9 mouse cellular contexts compared by ENCODE assay signal in genomic region chr11:34010133-34010858, GRCm38 (mm10). TPM values are rescaled to one million over a fixed set of nuclear protein-coding genes. Genes with fewer than 3 reads are reported as not detected.
A peak's percentile ranks its signal among the peaks of the same experiment; 100 is the strongest.
DNase-seq lines count a peak whose midpoint lies in the region; ATAC-seq and TF ChIP-seq lines count a peak whose summit lies in the region.
"Had no signal": no experiment of that assay in that cellular context is flagged by ENCODE, and none has a peak within 500 bp of the region (broad histone marks: within the 10 kb centered on the region; RNA-seq: fewer than 3 reads in every experiment).

No protein-coding gene starts in this region.

- H3K36me3 ChIP-seq in liver, adult 2 months (ENCODE audit: control insufficient read depth, insufficient read depth, low read length): no peaks in the 10 kb centered on the region
- H3K36me3 ChIP-seq in heart, embryonic 16.5 days (ENCODE audit: control insufficient read depth, insufficient read depth): no peaks in the 10 kb centered on the region
- no peaks in the 10 kb centered on the region for H3K36me3 ChIP-seq in kidney, embryonic 14.5 days (ENCODE audit: control insufficient read depth, insufficient read depth, low read length)

- no peak for TF ChIP-seq CTCF in liver, adult 2 months (IDR thresholded peaks at IDR 0.05; ENCODE audit: low read depth, low read length)

- H3K79me2 ChIP-seq in liver, adult 2 months (ENCODE audit: control insufficient read depth, insufficient read depth, low read length): no peaks in the 10 kb centered on the region

- no peaks in the 10 kb centered on the region; the same call in 1 of the 2 replicates for H3K4me1 ChIP-seq in liver, adult 2 months (ENCODE audit: control insufficient read depth, insufficient read depth, low read length)
- no peaks in the 10 kb centered on the region for H3K4me1 ChIP-seq in heart, embryonic 16.5 days (ENCODE audit: control insufficient read depth, insufficient read depth, low read length)
- no peaks in the 10 kb centered on the region for H3K4me1 ChIP-seq in kidney, embryonic 14.5 days (ENCODE audit: control insufficient read depth, insufficient read depth, low read length)

- 0 out of 2 replicates have a peak overlapping the region, but pooled peaks have one; percentile 25 for H3K27ac ChIP-seq in liver, adult 2 months (replicated peaks; ENCODE audit: insufficient read depth, low read depth, low read length)
- peak overlapping the region; percentile 74 for H3K27ac ChIP-seq in heart, embryonic 16.5 days (ENCODE audit: low read length)
- H3K27ac ChIP-seq in kidney, embryonic 14.5 days (ENCODE audit: low read depth, low read length): no peak overlapping the region

- peak; percentile 6 for DNase-seq in liver, adult 2 months (ENCODE audit: extremely low read depth, low read depth, low spot score)
- no peak for DNase-seq in liver
- peak; percentile 16 for DNase-seq in lung, postnatal 10 days
- DNase-seq in thymus, postnatal 25 days: peak; percentile 44
- DNase-seq in spleen, postnatal 14 days (ENCODE audit: low spot score in 2 of 2): no peak
- no peak for DNase-seq in layer of hippocampus, postnatal 10 days (ENCODE audit: low spot score in 2 of 2)
- DNase-seq: adrenal gland, postnatal 25 days had no signal

- H3K9me3 ChIP-seq in heart, embryonic 16.5 days (replicated peaks; ENCODE audit: control insufficient read depth, low read length): no peaks in the 10 kb centered on the region
- H3K9me3 ChIP-seq in kidney, embryonic 14.5 days (ENCODE audit: control insufficient read depth, low read length): no peaks in the 10 kb centered on the region

- no peak overlapping the region for H3K4me2 ChIP-seq in heart, embryonic 16.5 days (ENCODE audit: low read depth, low read length)
- no peak overlapping the region for H3K4me2 ChIP-seq in kidney, embryonic 14.5 days (replicated peaks; ENCODE audit: low read depth, low read length)

- H3K9ac ChIP-seq in liver, adult 2 months (ENCODE audit: low read depth, low read length): no peak overlapping the region
- H3K9ac ChIP-seq in heart, embryonic 16.5 days (ENCODE audit: low read length): no peak overlapping the region
- no peak overlapping the region for H3K9ac ChIP-seq in kidney, embryonic 14.5 days (ENCODE audit: low read depth, low read length)

- ATAC-seq in heart, embryonic 16.5 days (replicated peaks; ENCODE audit: extremely low read depth, insufficient read depth, low FRiP score): peak; percentile 30; the same call in 1 of the 2 replicates
- no peak for ATAC-seq in kidney, embryonic 14.5 days (ENCODE audit: low FRiP score, low TSS enrichment)

- no peak overlapping the region for H3K4me3 ChIP-seq in liver, adult 2 months (ENCODE audit: insufficient read depth, low read depth, low read length)
- H3K4me3 ChIP-seq in heart, embryonic 16.5 days (ENCODE audit: low read length): no peak overlapping the region
- no peak overlapping the region for H3K4me3 ChIP-seq in kidney, embryonic 14.5 days (ENCODE audit: low read length)

- no peaks in the 10 kb centered on the region for H3K27me3 ChIP-seq in liver, adult 2 months (ENCODE audit: control insufficient read depth, insufficient read depth, low read length)
- H3K27me3 ChIP-seq in heart, embryonic 16.5 days (ENCODE audit: control insufficient read depth, insufficient read depth, low read length): no peaks in the 10 kb centered on the region
- H3K27me3 ChIP-seq in kidney, embryonic 14.5 days (ENCODE audit: control insufficient read depth, insufficient read depth, low read length): no peaks in the 10 kb centered on the region

- no peak for TF ChIP-seq POLR2A in liver, adult 2 months (IDR thresholded peaks at IDR 0.05; ENCODE audit: extremely low read depth, insufficient read depth, low read length)

- 63% methylated on average over 7 of the region's 7 CpGs for WGBS in liver, adult 2 months
- 55% methylated on average over 7 of the region's 7 CpGs for WGBS in heart, embryonic 16.5 days
- WGBS in kidney, embryonic 14.5 days: 74% methylated on average over 7 of the region's 7 CpGs

RNA-seq across cellular contexts. Expression of gene Kcnip1, which starts 17.3 kb away (rescaled TPM):
- not detected in 2 replicates for total RNA-seq in liver, adult 2 months (2014; rRNA removed)
- polyA plus RNA-seq in liver, adult 2 months (2012; rRNA removed): not detected in 2 replicates
- polyA plus RNA-seq in heart, embryonic 16.5 days (2015; fragmentation: Nextera tagmentation; extraction: Ambion mirVana): 0.10 and 0.20 TPM in 2 replicates
- 0.24 and 0.74 TPM in 2 replicates for polyA plus RNA-seq in kidney, embryonic 14.5 days (2014; fragmentation: Nextera tagmentation; extraction: Ambion mirVana)
- total RNA-seq in layer of hippocampus, postnatal 10 days (2021): 10 to 100 TPM; 35.5 to 42.1 TPM

RNA-seq across cellular contexts. Expression of gene Lcp2, which starts 36.4 kb away (rescaled TPM):
- 2.9 and 7.3 TPM in 2 replicates for total RNA-seq in liver, adult 2 months (2014; rRNA removed)
- polyA plus RNA-seq in liver, adult 2 months (2012; rRNA removed): 1.1 and 2.3 TPM in 2 replicates
- 4.9 and 11.3 TPM in 2 replicates for polyA plus RNA-seq in heart, embryonic 16.5 days (2015; fragmentation: Nextera tagmentation; extraction: Ambion mirVana)
- 1.6 and 1.9 TPM in 2 replicates for polyA plus RNA-seq in kidney, embryonic 14.5 days (2014; fragmentation: Nextera tagmentation; extraction: Ambion mirVana)
- total RNA-seq in layer of hippocampus, postnatal 10 days (2021): 1 to 10 TPM; 5.9 to 7.2 TPM

RNA-seq across cellular contexts. Expression of gene Kcnmb1, which starts 47.5 kb away (rescaled TPM):
- total RNA-seq in liver, adult 2 months (2014; rRNA removed): not detected in 2 replicates
- 0.01 TPM in 1 of 2 replicates, not detected in the other for polyA plus RNA-seq in liver, adult 2 months (2012; rRNA removed)
- 0.83 and 1.0 TPM in 2 replicates for polyA plus RNA-seq in heart, embryonic 16.5 days (2015; fragmentation: Nextera tagmentation; extraction: Ambion mirVana)
- 0.18 and 0.19 TPM in 2 replicates for polyA plus RNA-seq in kidney, embryonic 14.5 days (2014; fragmentation: Nextera tagmentation; extraction: Ambion mirVana)
- total RNA-seq in layer of hippocampus, postnatal 10 days (2021): under 1 TPM; 0.27 to 0.33 TPM

Comparison
In these comparisons a context has a peak if more than half of its experiments do, and no peak if none do; other contexts are left out.
1. DNase-seq: peak in liver, adult 2 months (single experiment), lung, postnatal 10 days (single experiment) and thymus, postnatal 25 days (single experiment); none in liver (single experiment), spleen, postnatal 14 days (0 of 2) and layer of hippocampus, postnatal 10 days (0 of 2).